Mouse (Mus musculus) kidney, adult 11 months (tissue): ENCODE measurements around the gene Nqo2.

Experiments used
- DNase-seq: peaks from one replicate; pipeline ENCODE4 v3.0.0; 2022

Nqo2 gene

GRCm38 (mm10) chr13:34002058-34003006, 37.8 kb downstream of the Nqo2 start, which contains the start of the genes Ripk1 and Serpinb6a:
Gene Ripk1 (plus strand): TSS chr13:34002363.
Gene Serpinb6a (minus strand): TSS chr13:34002794.
- DNase-seq: peak; percentile 90

DNA sequence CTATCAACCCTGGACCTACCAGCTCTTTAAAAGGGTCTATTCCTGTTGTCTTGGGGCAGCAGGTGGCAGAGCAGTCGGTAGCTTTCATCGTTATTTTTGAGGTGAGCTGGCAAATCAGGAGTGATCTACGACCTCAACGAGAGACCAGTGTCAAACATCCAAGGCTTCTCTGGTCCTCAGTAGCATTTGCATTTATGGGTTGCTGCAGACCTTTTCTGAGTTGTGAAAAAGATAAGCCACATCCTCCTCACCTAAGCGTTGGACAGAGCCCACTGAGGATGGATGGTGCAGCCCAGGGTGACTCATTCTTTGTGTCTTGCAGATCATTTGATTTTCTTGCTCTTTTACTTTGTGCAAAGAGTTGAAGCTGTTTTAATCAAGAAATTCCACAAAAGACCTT, 38.6 kb downstream of the Nqo2 start:
- no peak for DNase-seq

DNA sequence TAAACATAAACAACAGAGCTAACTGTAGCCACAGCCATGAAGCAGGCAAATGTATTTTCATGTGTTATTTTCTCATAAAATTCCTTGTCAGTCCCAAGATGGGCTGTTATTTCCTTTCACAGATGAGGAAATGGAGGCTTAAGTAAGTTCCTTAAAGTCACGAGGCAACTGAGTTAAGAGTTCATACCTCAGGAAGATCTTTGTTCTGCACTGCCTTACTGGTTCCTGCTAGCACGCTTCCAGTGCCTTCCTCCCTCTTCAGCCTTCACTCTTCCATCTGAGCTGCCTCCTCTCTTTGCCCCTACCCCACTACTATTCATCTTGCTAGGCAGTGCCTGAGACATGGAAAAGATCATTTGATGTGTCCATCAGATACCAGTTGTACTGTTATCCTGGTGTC, 42.7 kb downstream of the Nqo2 start:
- no peak for DNase-seq

DNA sequence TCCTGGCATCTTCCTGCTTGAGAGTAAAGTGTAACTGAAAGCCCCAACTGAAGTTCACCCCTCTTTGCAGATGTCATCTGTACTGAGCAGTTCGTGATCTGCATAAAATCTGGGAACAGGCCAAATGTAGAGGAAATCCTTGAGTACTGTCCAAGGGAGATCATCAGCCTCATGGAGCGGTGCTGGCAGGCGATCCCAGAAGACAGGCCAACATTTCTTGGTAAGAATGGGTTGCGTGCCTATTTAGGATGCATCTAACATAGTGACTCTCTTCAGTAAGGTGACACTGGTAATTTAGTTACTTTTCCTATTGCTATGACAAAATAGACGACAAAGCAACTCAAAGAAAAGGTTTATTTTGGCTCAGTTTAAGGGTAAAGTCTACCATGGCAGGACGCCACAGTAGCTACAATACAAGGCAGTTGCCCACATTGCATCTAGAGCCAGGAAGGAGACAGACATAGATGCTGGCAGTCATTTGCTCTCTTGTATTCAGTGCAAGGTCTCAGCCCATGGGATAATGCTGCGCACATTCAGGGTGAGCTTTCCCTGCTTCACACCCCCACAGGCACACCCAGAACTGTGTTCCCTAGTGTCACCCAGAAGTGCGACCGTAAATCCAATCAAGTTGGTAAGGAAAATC, 52.6 kb downstream of the Nqo2 start:
- DNase-seq: no peak

- no peak for DNase-seq
Observed at GRCm38 (mm10) chr13:34018521-34018920, 54.0 kb downstream of the Nqo2 start.

DNA sequence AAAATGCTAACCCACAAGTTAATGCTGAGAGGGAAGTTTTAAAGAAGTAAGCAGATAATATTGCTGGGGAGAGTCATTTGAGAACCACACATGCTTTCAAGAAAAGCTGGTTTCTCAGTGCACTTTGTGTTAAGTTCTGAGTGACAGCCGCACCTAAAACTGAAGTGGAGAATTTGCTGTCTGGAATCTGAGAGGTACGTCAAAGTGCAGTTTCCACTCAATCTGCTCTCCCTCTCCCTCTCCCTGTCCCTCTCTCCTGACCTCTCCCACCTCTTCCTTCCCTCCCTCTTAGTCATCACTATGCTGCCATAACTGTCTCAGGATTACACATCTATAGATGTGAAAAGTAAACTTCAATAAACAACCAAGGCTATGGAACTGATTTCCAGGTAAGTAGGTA, 57.5 kb downstream of the Nqo2 start:
- no peak for DNase-seq

GRCm38 (mm10) chr13:34032041-34032440, 67.6 kb downstream of the Nqo2 start:
- no peak for DNase-seq

DNA sequence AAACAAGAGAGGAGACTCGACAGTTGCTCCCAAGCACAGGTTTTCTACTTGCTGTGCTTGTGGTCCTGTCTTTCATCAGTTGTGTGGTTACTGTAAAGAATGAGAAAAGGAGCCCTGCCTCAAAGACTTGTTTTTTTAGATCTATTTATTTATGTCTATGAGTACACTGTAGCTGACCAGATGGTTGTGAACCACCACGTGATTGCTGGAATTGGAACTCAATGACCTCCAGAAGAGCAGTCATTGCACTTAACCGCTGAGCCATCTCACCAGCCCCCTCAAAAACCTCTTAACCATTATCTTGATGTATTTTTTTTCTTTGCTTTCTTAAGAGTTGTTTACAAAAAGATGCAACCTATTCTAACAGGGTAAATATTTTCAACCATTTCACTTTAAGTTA, 70.9 kb downstream of the Nqo2 start:
- no peak for DNase-seq

- no peak for DNase-seq
Observed at GRCm38 (mm10) chr13:34036726-34037125, 72.2 kb downstream of the Nqo2 start.

- peak; percentile 96 for DNase-seq
Observed at GRCm38 (mm10) chr13:34037172-34038055, 72.9 kb downstream of the Nqo2 start, which contains the start of gene Bphl. Gene Bphl (plus strand): TSS chr13:34037597.

- DNase-seq: no peak
Observed at GRCm38 (mm10) chr13:34038056-34038432, 73.6 kb downstream of the Nqo2 start.
